Mouse (Mus musculus) testis, adult 2 months (tissue): ENCODE results near the gene Lhx2. TPM values are rescaled to one million over a fixed set of nuclear protein-coding genes. Genes with fewer than 3 reads are reported as not detected.

Source experiments
- H3K27ac ChIP-seq: fragments of 200-500 bp; 2 replicates; pipeline ENCODE4 v1.5.1; 2012; ENCODE audit warnings: low read depth, low read length; ENCODE audit not compliant: control insufficient read depth, insufficient read depth
- H3K27me3 ChIP-seq: fragments of 200-500 bp; 2 replicates; pipeline ENCODE4 v1.6.1; 2012; ENCODE audit warnings: mild to moderate bottlenecking, low read length, moderate library complexity; ENCODE audit not compliant: control insufficient read depth, insufficient read depth
- H3K36me3 ChIP-seq: fragments of 200-500 bp; 2 replicates; pipeline ENCODE4 v1.6.1; 2012; ENCODE audit warnings: mild to moderate bottlenecking, low read length; ENCODE audit not compliant: control insufficient read depth, insufficient read depth
- H3K4me1 ChIP-seq: fragments of 200-500 bp; 2 replicates; pipeline ENCODE4 v1.6.1; 2012; ENCODE audit warnings: low read length; ENCODE audit not compliant: control insufficient read depth, insufficient read depth
- H3K4me3 ChIP-seq: fragments of 200-500 bp; 2 replicates; pipeline ENCODE4 v1.5.1; 2012; ENCODE audit warnings: low read depth, mild to moderate bottlenecking, low read length, moderate library complexity, mixed read lengths; ENCODE audit not compliant: control insufficient read depth
- CTCF ChIP-seq: fragments of 200-500 bp; IDR thresholded peaks from 2 replicates; pipeline ENCODE4 v1.5.1; 2012; ENCODE audit warnings: low read depth, mild to moderate bottlenecking, inconsistent platforms, low read length, moderate library complexity; ENCODE audit not compliant: control insufficient read depth, insufficient read depth, insufficient replicate concordance
- POLR2A ChIP-seq: fragments of 200-500 bp; IDR thresholded peaks from 2 replicates; pipeline ENCODE4 v1.6.1; 2012; ENCODE audit warnings: low read depth, mild to moderate bottlenecking, inconsistent platforms, low read length, moderate library complexity; ENCODE audit not compliant: control insufficient read depth
- polyA plus RNA-seq: library from polyadenylated mRNA; depleted of rRNA; stranded (reverse); fragments of >200 nt; gene quantifications from 2 replicates; pipeline ENCODE4 v1.2.3, GENCODE M21; 2012

Gene Lhx2
- polyA plus RNA-seq, 1 experiment = 1.0 TPM

GRCm38 (mm10) chr2:38366222-38366621 lies 27.1 kb downstream of the Lhx2 start:
- Histone ChIP-seq H3K27ac (no peak overlapping the region), H3K4me1 (peaks cover 4% of the 10 kb centered on the region; the same call in 1 of the 2 replicates), H3K4me3 (no peak overlapping the region), H3K36me3 (no peaks in the 10 kb centered on the region), H3K27me3 (no peaks in the 10 kb centered on the region)
- TF ChIP-seq CTCF = no peak

- Histone ChIP-seq H3K36me3 (no peaks in the 10 kb centered on the region), H3K27me3 (no peaks in the 10 kb centered on the region), H3K4me1 (peaks cover 5% of the 10 kb centered on the region), H3K4me3 (no peak overlapping the region), H3K27ac (no peak overlapping the region)
- TF ChIP-seq CTCF = no peak
- no peak for TF ChIP-seq POLR2A
Measured at GRCm38 (mm10) chr2:38367023-38367422, 27.9 kb downstream of the Lhx2 start.

- H3K27me3 ChIP-seq = no peaks in the 10 kb centered on the region
- H3K36me3 ChIP-seq = no peaks in the 10 kb centered on the region
- peak overlapping the region; percentile 68 for H3K4me3 ChIP-seq
- peaks cover 6% of the 10 kb centered on the region for H3K4me1 ChIP-seq
- TF ChIP-seq CTCF = no peak
- TF ChIP-seq POLR2A = no peak
- no peak overlapping the region for H3K27ac ChIP-seq
Measured at GRCm38 (mm10) chr2:38367852-38368251, 28.8 kb downstream of the Lhx2 start.

GRCm38 (mm10) chr2:38368746-38369330 lies 29.8 kb downstream of the Lhx2 start:
- peak; percentile 84; the same call in 1 of the 2 replicates for TF ChIP-seq POLR2A
- TF ChIP-seq CTCF = no peak
- Histone ChIP-seq H3K4me3 (peak overlapping the region; percentile 96), H3K27me3 (no peaks in the 10 kb centered on the region), H3K4me1 (peaks cover 6% of the 10 kb centered on the region), H3K27ac (peak overlapping the region; percentile 69), H3K36me3 (no peaks in the 10 kb centered on the region)

- no peaks in the 10 kb centered on the region for H3K36me3 ChIP-seq
- peaks cover 14% of the 10 kb centered on the region for H3K4me1 ChIP-seq
- peak overlapping the region; percentile 52 for H3K4me3 ChIP-seq
- TF ChIP-seq POLR2A = no peak
- TF ChIP-seq CTCF = peak; percentile 98
- H3K27ac ChIP-seq = no peak overlapping the region
- no peaks in the 10 kb centered on the region; the same call in 1 of the 2 replicates for H3K27me3 ChIP-seq
Measured at GRCm38 (mm10) chr2:38375606-38376304, 36.7 kb downstream of the Lhx2 start.

GRCm38 (mm10) chr2:38377254-38377653 lies 38.2 kb downstream of the Lhx2 start:
- H3K4me3 ChIP-seq = no peak overlapping the region
- no peak overlapping the region for H3K27ac ChIP-seq
- peaks cover 12% of the 10 kb centered on the region for H3K4me1 ChIP-seq
- TF ChIP-seq POLR2A (no peak), CTCF (no peak)
- no peaks in the 10 kb centered on the region for H3K36me3 ChIP-seq
- H3K27me3 ChIP-seq = no peaks in the 10 kb centered on the region; the same call in 1 of the 2 replicates

GRCm38 (mm10) chr2:38378346-38378745 lies 39.3 kb downstream of the Lhx2 start:
- no peaks in the 10 kb centered on the region for H3K36me3 ChIP-seq
- TF ChIP-seq CTCF (no peak), POLR2A (no peak)
- H3K27ac ChIP-seq = no peak overlapping the region
- no peak overlapping the region for H3K4me3 ChIP-seq
- H3K4me1 ChIP-seq = peaks cover 12% of the 10 kb centered on the region
- H3K27me3 ChIP-seq = no peaks in the 10 kb centered on the region; the same call in 1 of the 2 replicates

- TF ChIP-seq CTCF (no peak), POLR2A (no peak)
- no peak overlapping the region for H3K27ac ChIP-seq
- H3K27me3 ChIP-seq = no peaks in the 10 kb centered on the region; the same call in 1 of the 2 replicates
- H3K4me1 ChIP-seq = peaks cover 12% of the 10 kb centered on the region
- H3K4me3 ChIP-seq = peak overlapping the region; percentile 13
- no peaks in the 10 kb centered on the region for H3K36me3 ChIP-seq
Measured at GRCm38 (mm10) chr2:38378849-38379545, 39.9 kb downstream of the Lhx2 start.
